Mouse (Mus musculus) heart, embryonic 15.5 days (tissue): ENCODE results near the gene Ubxn6. TPM values are rescaled to one million over a fixed set of nuclear protein-coding genes. Genes with fewer than 3 reads are reported as not detected.

Experiments
- ATAC-seq: fragments of 200-750 bp; cut with Nextera tagmentation; replicated peaks from 2 replicates; pipeline ENCODE4 v1.8.0; 2017; ENCODE audit warnings: low read depth, moderate TSS enrichment; ENCODE audit not compliant: insufficient number of reproducible peaks, insufficient read depth, low FRiP score
- H3K27ac ChIP-seq: fragments of 300-500 bp; sonication (generic); 2 replicates; pipeline ENCODE4 v1.5.1; 2015; ENCODE audit warnings: mild to moderate bottlenecking, inconsistent platforms
- H3K27me3 ChIP-seq: fragments of 300-500 bp; sonication (generic); 2 replicates; pipeline ENCODE4 v1.6.1; 2015; ENCODE audit warnings: inconsistent platforms
- H3K36me3 ChIP-seq: fragments of 300-500 bp; sonication (generic); 2 replicates; pipeline ENCODE4 v1.6.1; 2015; ENCODE audit warnings: mild to moderate bottlenecking, inconsistent platforms
- H3K4me1 ChIP-seq: fragments of 300-500 bp; sonication (generic); replicated peaks from 2 replicates; pipeline ENCODE4 v1.6.1; 2015; ENCODE audit warnings: inconsistent platforms
- H3K4me2 ChIP-seq: fragments of 300-500 bp; sonication (generic); 2 replicates; pipeline ENCODE4 v1.6.1; 2015; ENCODE audit warnings: inconsistent platforms, mild to moderate bottlenecking, moderate library complexity
- H3K4me3 ChIP-seq: fragments of 300-500 bp; sonication (generic); 2 replicates; pipeline ENCODE4 v1.5.1; 2015; ENCODE audit warnings: mild to moderate bottlenecking, inconsistent platforms
- H3K9ac ChIP-seq: fragments of 300-500 bp; sonication (generic); 2 replicates; pipeline ENCODE4 v1.6.1; 2015; ENCODE audit warnings: mild to moderate bottlenecking, inconsistent platforms
- H3K9me3 ChIP-seq: fragments of 300-500 bp; sonication (generic); replicated peaks from 2 replicates; pipeline ENCODE4 v1.6.1; 2016; ENCODE audit warnings: inconsistent platforms
- WGBS: fragments of 180-500 bp; shearing (Covaris S2); methylation state at CpG from one replicate; pipeline ENCODE4 v1.1.7; 2015; ENCODE audit warnings: mixed read lengths; 5-methylcytosine and 5-hydroxymethylcytosine counted together
- polyA plus RNA-seq: library from polyadenylated mRNA; unstranded; fragments of >200 nt; fragmentation: Nextera tagmentation; extraction: Ambion mirVana; gene quantifications from 2 replicates; pipeline ENCODE4 v1.2.1, GENCODE M21; 2015

The Ubxn6 gene
- polyA plus RNA-seq, 1 experiment from 2014 or later: 45.0 TPM

DNA sequence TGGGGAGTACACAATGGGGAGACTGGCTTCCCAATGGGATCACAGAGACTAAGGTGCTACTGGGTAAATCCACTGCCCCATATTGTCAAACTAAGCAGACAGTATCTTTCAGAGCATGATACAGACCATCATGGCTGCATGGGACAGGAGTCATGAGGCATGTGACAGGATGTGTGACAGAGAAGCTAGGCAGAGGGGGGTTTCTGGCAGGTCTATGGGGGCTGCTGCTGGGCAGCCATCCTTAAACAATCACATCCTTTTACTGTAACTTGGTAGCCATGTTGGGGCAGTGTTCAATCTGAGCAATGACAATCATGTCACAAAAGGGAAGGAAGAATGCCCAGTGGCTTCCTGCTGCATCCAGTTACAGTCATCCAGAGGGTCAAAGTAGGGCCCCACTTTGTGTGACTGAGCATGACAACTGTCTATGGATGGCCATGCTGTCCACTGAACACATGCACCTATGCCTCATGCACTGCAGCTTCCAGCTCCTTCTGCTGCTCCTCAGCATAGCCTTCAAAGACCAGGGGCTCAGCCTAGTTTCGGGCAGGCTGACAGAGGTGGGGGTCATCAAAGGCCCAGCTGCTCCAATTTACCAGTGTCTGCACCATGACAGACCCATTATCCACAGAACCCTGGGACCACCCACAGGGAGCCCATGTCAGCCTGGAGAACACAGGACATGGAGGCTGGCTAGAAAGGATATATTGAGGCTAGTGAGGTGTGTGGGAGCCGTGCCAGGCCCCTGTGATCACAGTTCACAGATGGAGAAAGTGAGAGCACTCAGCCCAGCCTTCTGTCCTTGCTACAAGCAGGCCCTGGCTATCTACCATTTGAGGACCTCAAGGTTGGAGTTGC, 52.5 kb downstream of the Ubxn6 start:
- 87% methylated on average over 2 of the region's 2 CpGs for WGBS
- no peak overlapping the region for H3K27ac ChIP-seq

DNA sequence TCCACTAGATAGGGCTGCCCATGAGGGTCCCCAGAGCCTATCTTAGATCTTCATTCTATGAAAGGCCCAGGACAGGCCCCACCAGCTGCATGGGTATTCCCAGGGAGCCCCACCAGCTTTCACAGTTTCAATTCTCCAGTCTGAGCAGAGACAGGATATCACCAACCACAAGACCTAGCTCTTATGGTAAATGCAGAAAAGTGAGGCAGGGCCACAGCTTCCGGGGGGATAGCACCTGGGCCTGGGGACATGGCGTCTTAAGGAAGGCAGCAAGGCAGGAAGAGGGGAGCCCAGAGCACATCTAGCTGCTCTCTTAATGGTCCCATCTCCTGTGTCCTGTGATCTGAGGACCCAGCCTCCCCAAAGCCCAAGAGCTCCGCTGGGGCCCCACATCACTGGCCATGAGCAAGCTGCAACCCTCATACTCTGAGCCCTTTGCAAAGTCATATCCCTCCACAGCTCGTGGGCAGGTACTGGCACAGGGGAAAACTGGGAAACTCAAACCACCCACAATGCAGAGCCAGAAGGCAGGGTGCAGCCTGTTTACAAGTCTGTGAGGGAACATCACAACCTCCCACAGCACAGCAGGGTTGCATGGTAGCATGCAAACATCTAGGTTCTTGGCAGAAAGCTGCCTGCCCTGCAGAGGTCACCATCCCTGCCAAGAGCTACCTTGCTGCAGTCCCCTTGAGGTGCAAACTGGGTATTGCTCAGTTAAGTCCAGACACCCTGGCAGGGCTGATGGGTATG, 53.5 kb downstream of the Ubxn6 start:
- peaks cover 36% of the 10 kb centered on the region for H3K36me3 ChIP-seq
- no peak overlapping the region for H3K9ac ChIP-seq
- H3K4me1 ChIP-seq: peaks cover 62% of the 10 kb centered on the region

More for the DNA sequence above, 52.5 kb downstream of the Ubxn6 start:
- peaks cover 72% of the 10 kb centered on the region for H3K4me1 ChIP-seq
- H3K36me3 ChIP-seq: peaks cover 26% of the 10 kb centered on the region
- no peaks in the 10 kb centered on the region for H3K27me3 ChIP-seq
- H3K9ac ChIP-seq: no peak overlapping the region
- H3K4me2 ChIP-seq: no peak overlapping the region
- H3K4me3 ChIP-seq: no peak overlapping the region
- no peak for ATAC-seq
- H3K9me3 ChIP-seq: no peaks in the 10 kb centered on the region

DNA sequence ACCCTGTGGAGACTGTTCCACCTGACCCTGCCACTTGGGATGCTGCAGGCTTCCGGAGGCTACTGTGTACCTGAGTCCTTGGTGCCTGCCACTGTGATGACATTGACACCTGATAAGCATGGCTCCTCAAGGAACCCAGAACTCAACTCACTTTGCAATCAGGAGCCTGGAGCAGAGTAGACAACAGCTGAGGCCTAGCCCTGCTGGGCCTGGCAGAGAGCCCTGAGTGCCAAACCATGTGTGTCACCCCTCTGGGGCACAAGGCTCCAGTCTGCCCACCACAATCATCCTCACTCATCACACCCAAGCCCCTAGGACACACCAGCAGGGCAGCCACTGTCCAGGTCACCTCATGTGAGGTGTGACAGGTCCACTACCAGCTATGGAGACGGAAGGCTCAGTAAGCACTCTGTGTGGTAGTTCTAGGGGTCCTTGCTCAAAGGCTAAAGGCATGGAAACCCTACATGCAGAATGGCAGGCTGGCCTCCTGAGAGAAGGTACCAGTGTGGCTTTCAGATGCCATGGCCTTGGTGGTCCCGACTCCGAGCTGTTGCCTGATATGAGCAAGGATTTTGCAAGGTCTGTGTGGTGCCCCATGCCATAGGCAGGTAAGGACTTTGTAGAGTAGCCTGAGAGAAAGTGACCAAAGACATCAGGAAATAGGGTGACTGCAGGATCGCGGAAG, 54.3 kb downstream of the Ubxn6 start:
- H3K9me3 ChIP-seq: no peaks in the 10 kb centered on the region
- no peaks in the 10 kb centered on the region for H3K27me3 ChIP-seq
- peaks cover 54% of the 10 kb centered on the region for H3K4me1 ChIP-seq
- no peak overlapping the region for H3K4me2 ChIP-seq
- no peak for ATAC-seq
- H3K4me3 ChIP-seq: no peak overlapping the region
- no peak overlapping the region for H3K27ac ChIP-seq
- H3K36me3 ChIP-seq: peaks cover 44% of the 10 kb centered on the region
- WGBS: 76% methylated on average over 6 of the region's 6 CpGs
- no peak overlapping the region for H3K9ac ChIP-seq

More for the DNA sequence above, 53.5 kb downstream of the Ubxn6 start:
- Histone ChIP-seq H3K27ac (no peak overlapping the region; the same call in 1 of the 2 replicates), H3K4me3 (no peak overlapping the region), H3K4me2 (no peak overlapping the region), H3K27me3 (no peaks in the 10 kb centered on the region), H3K9me3 (no peaks in the 10 kb centered on the region)
- WGBS: 82% methylated on average over 4 of the region's 4 CpGs
- ATAC-seq: no peak

DNA sequence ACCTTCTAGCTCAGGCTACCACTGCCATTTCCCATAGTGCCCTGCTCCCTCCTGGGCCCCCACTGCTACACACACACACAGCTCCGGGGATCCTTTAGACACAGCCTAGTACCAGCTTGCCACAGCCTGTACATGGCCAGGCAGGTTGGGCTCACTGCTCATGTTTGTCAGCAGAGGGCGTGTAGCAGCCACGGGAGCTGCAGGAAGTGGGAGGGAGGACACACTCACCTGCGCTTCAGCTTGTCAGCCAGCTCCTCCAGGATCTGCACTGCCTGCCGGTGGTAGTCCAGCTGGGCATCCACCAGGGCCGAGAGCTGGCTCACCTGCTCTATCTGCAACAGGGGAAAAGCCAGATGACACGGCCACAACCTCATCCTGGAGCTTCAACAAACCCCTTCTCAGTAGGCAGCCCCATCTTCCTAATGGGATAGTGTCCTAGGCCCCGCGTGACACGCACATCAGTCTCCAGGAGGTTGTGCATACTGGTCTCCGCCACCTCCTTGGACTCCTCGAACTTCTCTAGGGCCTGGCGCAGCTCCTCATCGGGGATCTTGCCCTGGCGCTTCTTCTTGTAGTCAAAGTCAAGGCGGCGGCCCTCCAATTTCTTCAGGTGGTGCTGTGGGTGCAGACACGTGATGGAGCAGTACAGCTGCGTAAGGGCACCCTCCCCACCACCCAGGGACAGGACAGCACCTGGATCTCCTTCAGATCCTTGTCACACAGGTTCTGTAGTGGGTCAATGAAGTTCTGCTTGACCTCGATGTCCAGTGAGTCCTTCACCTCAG, 56.3 kb downstream of the Ubxn6 start:
- Histone ChIP-seq H3K4me2 (no peak overlapping the region), H3K27me3 (no peaks in the 10 kb centered on the region), H3K36me3 (peaks cover 58% of the 10 kb centered on the region), H3K27ac (no peak overlapping the region), H3K4me3 (no peak overlapping the region), H3K4me1 (peaks cover 35% of the 10 kb centered on the region), H3K9me3 (no peaks in the 10 kb centered on the region), H3K9ac (no peak overlapping the region)
- 68% methylated on average over 20 of the region's 20 CpGs for WGBS
- ATAC-seq: peak; percentile 30; the same call in 1 of the 2 replicates

DNA sequence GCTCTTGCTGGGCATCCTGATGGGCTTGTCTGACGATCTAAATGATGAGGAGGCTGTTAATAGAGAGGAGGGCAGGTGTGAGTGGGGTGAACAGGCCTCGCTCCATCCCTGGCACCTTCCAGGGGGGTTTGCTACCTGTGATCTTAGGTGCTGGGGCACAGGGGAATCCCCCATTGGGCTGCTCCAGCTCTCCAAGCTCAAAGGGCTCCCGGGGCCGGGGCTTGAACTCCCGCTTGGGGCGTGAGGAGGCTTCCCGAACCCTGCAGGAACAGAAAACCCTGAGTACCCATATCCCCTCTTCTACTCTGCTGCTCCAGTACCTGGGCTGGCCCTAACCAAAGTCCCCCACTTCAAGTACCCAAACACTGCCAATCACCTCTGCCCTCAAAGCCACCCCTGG, 57.0 kb downstream of the Ubxn6 start:
- Histone ChIP-seq H3K36me3 (peaks cover 64% of the 10 kb centered on the region), H3K4me1 (peaks cover 28% of the 10 kb centered on the region), H3K27me3 (no peaks in the 10 kb centered on the region), H3K4me2 (no peak overlapping the region), H3K9me3 (no peaks in the 10 kb centered on the region), H3K4me3 (no peak overlapping the region), H3K27ac (no peak overlapping the region), H3K9ac (no peak overlapping the region)
- WGBS: 84% methylated on average over 7 of the region's 7 CpGs
- no peak for ATAC-seq

Other genes starting within 250 kb of the Ubxn6 start
- gene Zfp119a, start 196.1 kb downstream of the Ubxn6 start, polyA plus RNA-seq: 5.7 and 6.0 TPM in 2 replicates
- gene Zfp959, start 182.9 kb downstream of the Ubxn6 start, polyA plus RNA-seq: 6.8 and 8.8 TPM in 2 replicates
- 4.3 and 5.5 TPM in 2 replicates for gene Zfp119b, start 125.5 kb downstream of the Ubxn6 start, polyA plus RNA-seq
- 0.87 and 2.2 TPM in 2 replicates for gene Ebi3, start 122.4 kb downstream of the Ubxn6 start, polyA plus RNA-seq
- 13.9 and 18.2 TPM in 2 replicates for gene Yju2, start 115.9 kb downstream of the Ubxn6 start, polyA plus RNA-seq
- 6.6 and 8.7 TPM in 2 replicates for gene Shd, start 104.6 kb downstream of the Ubxn6 start, polyA plus RNA-seq
- gene Fsd1, start 88.5 kb downstream of the Ubxn6 start, polyA plus RNA-seq: 2.6 and 5.0 TPM in 2 replicates
- gene Stap2, start 69.4 kb downstream of the Ubxn6 start, polyA plus RNA-seq: 13.7 and 17.2 TPM in 2 replicates
- 61.1 and 81.1 TPM in 2 replicates for gene Mpnd, start 69.3 kb downstream of the Ubxn6 start, polyA plus RNA-seq
- gene Sh3gl1, start 38.4 kb downstream of the Ubxn6 start, polyA plus RNA-seq: 67.0 and 93.4 TPM in 2 replicates
- 10.1 and 15.0 TPM in 2 replicates for gene Chaf1a, start 34.6 kb downstream of the Ubxn6 start, polyA plus RNA-seq
- 65.8 and 86.4 TPM in 2 replicates for gene Hdgfl2, start 4.6 kb upstream of the Ubxn6 start, polyA plus RNA-seq
- gene Plin4, start 34.8 kb upstream of the Ubxn6 start, polyA plus RNA-seq: 0.41 and 0.57 TPM in 2 replicates
- 1.0 and 1.1 TPM in 2 replicates for gene Plin5, start 42.6 kb upstream of the Ubxn6 start, polyA plus RNA-seq
- 1.0 and 1.3 TPM in 2 replicates for gene Lrg1, start 47.0 kb upstream of the Ubxn6 start, polyA plus RNA-seq
- gene Sema6b, start 65.3 kb upstream of the Ubxn6 start, polyA plus RNA-seq: 0.92 and 1.3 TPM in 2 replicates
- gene Tnfaip8l1, start 87.4 kb upstream of the Ubxn6 start, polyA plus RNA-seq: 6.7 and 9.2 TPM in 2 replicates
- 62.3 and 80.2 TPM in 2 replicates for gene Mydgf, start 108.9 kb upstream of the Ubxn6 start, polyA plus RNA-seq
- gene Dpp9, start 143.9 kb upstream of the Ubxn6 start, polyA plus RNA-seq: 19.7 and 25.7 TPM in 2 replicates
- 19.4 and 22.5 TPM in 2 replicates for gene Fem1a, start 181.8 kb upstream of the Ubxn6 start, polyA plus RNA-seq
- 6.9 and 8.3 TPM in 2 replicates for gene Ticam1, start 201.8 kb upstream of the Ubxn6 start, polyA plus RNA-seq
- gene Plin3, start 217.8 kb upstream of the Ubxn6 start, polyA plus RNA-seq: 61.1 and 78.3 TPM in 2 replicates
- 0.13 TPM in 1 of 2 replicates, not detected in the other for gene Arrdc5, start 225.3 kb upstream of the Ubxn6 start, polyA plus RNA-seq
- 51.3 and 83.9 TPM in 2 replicates for gene Uhrf1, start 228.3 kb upstream of the Ubxn6 start, polyA plus RNA-seq